ENCODE assay signal across 8 mouse cellular contexts in the genomic region with DNA sequence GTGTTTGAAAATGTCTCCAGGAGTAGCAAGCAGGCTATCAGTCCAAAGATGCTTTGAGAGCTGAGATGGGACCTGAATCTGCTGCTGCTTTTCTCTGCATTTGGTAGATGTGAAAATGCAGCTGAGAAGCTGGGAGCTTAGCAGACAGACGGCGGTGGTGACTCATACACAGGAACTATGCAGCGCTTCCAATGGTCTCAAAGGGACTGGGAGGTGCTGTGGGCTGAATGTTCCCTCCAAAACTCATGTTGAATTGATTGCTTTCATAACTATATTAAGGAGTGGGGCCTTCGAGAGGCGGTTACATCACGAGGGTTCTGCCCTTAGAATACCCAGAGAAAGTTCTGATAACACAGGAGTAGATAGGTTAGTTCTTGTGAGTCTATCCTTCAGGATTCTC.
DNase-seq lines count a peak whose midpoint lies in the region; ATAC-seq lines count a peak whose summit lies in the region.

No protein-coding gene starts in this region.

- H3K27me3 ChIP-seq in midbrain, embryonic 15.5 days (replicated peaks), result peaks cover 11% of the 10 kb centered on the region; the same call in 1 of the 2 replicates

- intact Hi-C loops in heart, postnatal 10 days (cut with DNase I), result no loop called here

- H3K4me3 ChIP-seq in midbrain, embryonic 15.5 days, result no peak overlapping the region

- H3K36me3 ChIP-seq in midbrain, embryonic 15.5 days (replicated peaks), result no peaks in the 10 kb centered on the region

- ATAC-seq in erythroblast, adult 5-6 weeks (replicated peaks; ENCODE audit: low FRiP score, poor library complexity, severe bottlenecking), result no peak
- no peak for ATAC-seq in midbrain, embryonic 15.5 days (replicated peaks)

- H3K4me1 ChIP-seq in midbrain, embryonic 15.5 days, result no peaks in the 10 kb centered on the region

- H3K9ac ChIP-seq in midbrain, embryonic 15.5 days, result no peak overlapping the region

- no peak overlapping the region for H3K27ac ChIP-seq in midbrain, embryonic 15.5 days

- no peak overlapping the region for H3K4me2 ChIP-seq in midbrain, embryonic 15.5 days

- DNase-seq in adrenal gland, adult (ENCODE audit: inconsistent age in 2 of 2, low spot score in 1 of 2), result peak; percentile 14 to 67
- no peak for DNase-seq in adrenal gland, postnatal 4 days (ENCODE audit: low spot score in 2 of 2)
- DNase-seq in ovary, adult 18-20 months (ENCODE audit: low spot score), result peak; percentile 6
- no peak for DNase-seq in ovary, postnatal 10 days (ENCODE audit: low spot score)
- DNase-seq in heart, postnatal 10 days, result peak; percentile 35 to 47
- DNase-seq in lung, postnatal 10 days, result peak; percentile 21

- H3K9me3 ChIP-seq in midbrain, embryonic 15.5 days, result no peaks in the 10 kb centered on the region

- 48% methylated on average over 6 of the region's 6 CpGs for WGBS in midbrain, embryonic 15.5 days

Comparison
In these comparisons a context has a peak if more than half of its experiments do, and no peak if none do; other contexts are left out.
1. DNase-seq: peak in adrenal gland, adult (2 of 2), ovary, adult 18-20 months (single experiment), heart, postnatal 10 days (2 of 2) and lung, postnatal 10 days (single experiment); none in adrenal gland, postnatal 4 days (0 of 2) and ovary, postnatal 10 days (single experiment).